Mouse (Mus musculus): ENCODE data around the gene Tcp11. TPM values are rescaled to one million over a fixed set of nuclear protein-coding genes. Genes with fewer than 3 reads are reported as not detected.

The Tcp11 gene
- 1.5 TPM in 2 replicates for polyA plus RNA-seq (2015; fragmentation: Nextera tagmentation; extraction: Ambion mirVana)

DNA sequence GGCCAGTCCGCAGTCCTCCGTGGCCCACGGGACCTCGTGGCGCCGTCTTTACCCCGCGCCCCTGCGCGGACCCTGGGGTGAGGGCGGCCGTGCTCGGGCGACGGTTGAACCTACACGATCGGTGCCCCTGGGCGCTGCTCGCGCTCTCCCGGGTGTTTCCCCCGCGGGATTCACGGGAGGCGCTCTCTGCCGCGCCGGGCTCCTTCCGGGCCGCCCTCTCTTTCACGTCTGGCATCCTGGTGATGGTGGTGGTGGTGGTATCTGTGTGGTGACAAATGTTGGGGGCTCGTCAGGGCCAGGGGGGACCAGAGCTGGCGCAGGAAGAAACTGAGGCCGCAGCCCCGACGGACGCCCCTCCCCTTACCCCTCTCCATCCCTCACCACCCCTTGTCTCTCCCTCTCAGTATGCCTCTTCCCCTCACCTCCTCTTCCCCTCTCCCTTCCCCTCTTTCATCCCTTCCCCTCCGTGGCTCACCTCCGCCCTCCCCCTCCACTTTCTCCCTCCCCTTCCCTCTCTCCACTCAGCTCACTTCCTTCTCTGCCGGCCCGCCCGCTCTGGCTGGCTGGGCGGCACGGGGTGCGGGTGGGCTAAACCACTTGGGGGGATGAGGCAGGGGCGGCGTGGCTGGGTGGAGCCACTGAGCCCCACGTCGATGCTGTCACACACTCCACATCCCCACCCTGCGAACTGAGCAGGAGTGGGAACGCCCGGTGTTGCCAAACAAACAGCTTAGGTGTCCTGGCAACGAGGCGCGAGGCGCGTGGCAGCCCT lies at the start of gene Tcp11:
Tcp11 (minus strand) TSS at position 595 of the 772 bp plus-strand sequence.
- H3K9ac ChIP-seq: peak within 1 kb of the TSS; percentile 54
- WGBS: under 1% methylated on average over 55 of the region's 57 CpGs
- peak; percentile 92 for ATAC-seq (ENCODE audit: low FRiP score, low read depth)
- no peak within 1 kb of the TSS for H3K27ac ChIP-seq (replicated peaks)
- H3K36me3 ChIP-seq: no peaks in the 10 kb centered on the region
- peak within 1 kb of the TSS; percentile 99 for H3K4me2 ChIP-seq
- no peaks in the 10 kb centered on the region for H3K9me3 ChIP-seq
- 0 out of 2 replicates have a peak, but pooled peaks cover 4% of the 10 kb centered on the region for H3K27me3 ChIP-seq
- peak within 1 kb of the TSS; percentile 63 for H3K4me3 ChIP-seq
- H3K4me1 ChIP-seq (replicated peaks): peaks cover 18% of the 10 kb centered on the region

DNA sequence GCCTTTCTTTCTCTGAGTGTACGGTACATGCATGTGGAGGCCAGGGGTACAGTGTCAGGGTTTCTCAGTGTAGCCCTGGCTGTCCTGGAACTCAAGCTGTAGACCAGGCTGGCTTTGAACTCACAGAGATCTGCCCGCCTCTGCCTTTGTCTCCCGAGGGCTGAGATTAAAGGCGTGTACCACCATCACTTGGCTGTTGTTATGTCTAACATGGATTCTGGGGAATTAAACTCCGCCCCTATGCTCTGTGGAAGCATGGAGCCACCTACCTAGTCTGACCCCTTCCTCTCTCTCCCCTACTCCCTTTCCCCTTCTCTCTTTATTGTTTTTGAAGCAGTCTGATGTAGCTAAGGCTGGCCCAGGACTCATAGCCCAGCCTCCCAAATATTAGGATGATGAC lies 49.4 kb upstream of the Tcp11 start:
- Histone ChIP-seq H3K27me3 (no peaks in the 10 kb centered on the region), H3K4me3 (no peak overlapping the region), H3K36me3 (no peaks in the 10 kb centered on the region), H3K27ac (replicated peaks) (no peak overlapping the region), H3K4me2 (no peak overlapping the region), H3K9ac (no peak overlapping the region), H3K4me1 (replicated peaks) (no peaks in the 10 kb centered on the region), H3K9me3 (no peaks in the 10 kb centered on the region)
- WGBS: 98% methylated on average over 5 of the region's 5 CpGs
- no peak for ATAC-seq (ENCODE audit: low FRiP score, low read depth)

DNA sequence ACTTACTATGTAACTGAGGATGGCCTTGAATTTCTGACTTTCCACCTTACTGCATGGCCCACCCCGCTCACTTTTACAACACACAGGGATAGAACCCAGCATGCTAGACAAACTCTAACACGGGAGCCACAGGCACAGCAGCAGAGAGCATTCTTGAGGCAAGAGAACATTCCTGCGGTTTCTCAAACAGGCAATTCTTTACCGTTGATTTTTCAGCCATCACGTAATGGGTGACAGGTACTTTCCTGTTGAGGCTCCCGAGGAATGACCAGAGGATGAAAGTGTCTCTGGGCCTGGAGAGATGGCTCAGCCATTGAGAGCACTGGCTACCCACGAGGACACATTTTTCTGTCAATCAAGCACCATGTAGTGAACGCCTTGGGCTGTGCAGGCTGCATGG lies 43.9 kb upstream of the Tcp11 start:
- H3K9ac ChIP-seq: no peak overlapping the region
- H3K4me3 ChIP-seq: no peak overlapping the region
- H3K4me1 ChIP-seq (replicated peaks): peaks cover 10% of the 10 kb centered on the region
- no peaks in the 10 kb centered on the region for H3K27me3 ChIP-seq
- H3K4me2 ChIP-seq: no peak overlapping the region
- WGBS: 48% methylated on average over 8 of the region's 8 CpGs
- H3K36me3 ChIP-seq: no peaks in the 10 kb centered on the region
- H3K27ac ChIP-seq (replicated peaks): no peak overlapping the region
- ATAC-seq (ENCODE audit: low FRiP score, low read depth): no peak
- no peaks in the 10 kb centered on the region for H3K9me3 ChIP-seq

DNA sequence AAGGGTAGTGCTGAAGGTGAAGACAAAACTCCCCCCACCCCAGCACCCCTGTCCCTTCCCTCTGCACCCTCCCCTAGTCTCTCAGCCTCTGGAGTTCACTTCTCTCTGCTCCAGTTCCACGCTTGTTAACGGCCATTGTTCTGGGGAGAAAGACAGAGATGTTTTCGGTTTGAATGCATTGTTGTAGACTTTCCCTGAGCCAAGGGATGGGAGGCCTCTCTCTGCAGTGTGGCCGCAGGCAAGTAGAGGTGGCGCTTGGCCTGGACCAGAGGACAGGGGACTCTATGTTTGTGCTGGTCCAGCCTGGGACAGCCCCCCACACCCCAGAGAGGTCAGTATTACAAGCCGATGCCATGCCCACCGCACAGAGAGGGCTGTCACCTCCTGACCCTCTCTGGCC lies 43.2 kb upstream of the Tcp11 start:
- no peak for ATAC-seq (ENCODE audit: low FRiP score, low read depth)
- H3K27me3 ChIP-seq: no peaks in the 10 kb centered on the region

DNA sequence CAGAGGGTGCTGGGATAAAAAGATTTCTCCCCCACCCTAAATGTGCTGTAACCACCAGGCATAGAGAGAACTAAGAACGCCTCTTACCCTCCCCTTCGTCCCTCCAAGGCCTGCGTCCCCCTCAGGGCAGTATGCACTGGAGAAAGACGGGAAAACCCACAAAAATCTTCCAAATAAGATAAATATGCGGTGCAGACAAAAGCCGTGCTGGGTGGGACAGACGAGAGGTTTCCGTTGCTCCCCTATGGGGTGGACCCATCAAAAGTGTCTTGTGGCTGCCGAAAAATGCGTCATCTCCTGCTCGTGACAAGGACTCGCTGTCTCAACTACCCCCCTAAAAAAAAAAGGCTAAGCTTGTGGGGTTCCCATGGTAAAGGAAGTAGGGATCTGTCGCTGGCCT lies 42.5 kb upstream of the Tcp11 start:
- ATAC-seq (ENCODE audit: low FRiP score, low read depth): no peak
- Histone ChIP-seq H3K4me3 (no peak overlapping the region), H3K27ac (replicated peaks) (no peak overlapping the region), H3K4me2 (no peak overlapping the region), H3K9me3 (no peaks in the 10 kb centered on the region), H3K36me3 (no peaks in the 10 kb centered on the region), H3K27me3 (no peaks in the 10 kb centered on the region), H3K4me1 (replicated peaks) (peaks cover 10% of the 10 kb centered on the region), H3K9ac (no peak overlapping the region)
- WGBS: 38% methylated on average over 13 of the region's 13 CpGs

More for the DNA sequence above, 43.2 kb upstream of the Tcp11 start:
- no peak overlapping the region for H3K9ac ChIP-seq
- H3K9me3 ChIP-seq: no peaks in the 10 kb centered on the region
- WGBS: 19% methylated on average over 7 of the region's 7 CpGs
- H3K4me1 ChIP-seq (replicated peaks): peaks cover 10% of the 10 kb centered on the region
- no peak overlapping the region for H3K4me2 ChIP-seq
- no peak overlapping the region for H3K4me3 ChIP-seq
- no peak overlapping the region for H3K27ac ChIP-seq (replicated peaks)
- no peaks in the 10 kb centered on the region for H3K36me3 ChIP-seq

DNA sequence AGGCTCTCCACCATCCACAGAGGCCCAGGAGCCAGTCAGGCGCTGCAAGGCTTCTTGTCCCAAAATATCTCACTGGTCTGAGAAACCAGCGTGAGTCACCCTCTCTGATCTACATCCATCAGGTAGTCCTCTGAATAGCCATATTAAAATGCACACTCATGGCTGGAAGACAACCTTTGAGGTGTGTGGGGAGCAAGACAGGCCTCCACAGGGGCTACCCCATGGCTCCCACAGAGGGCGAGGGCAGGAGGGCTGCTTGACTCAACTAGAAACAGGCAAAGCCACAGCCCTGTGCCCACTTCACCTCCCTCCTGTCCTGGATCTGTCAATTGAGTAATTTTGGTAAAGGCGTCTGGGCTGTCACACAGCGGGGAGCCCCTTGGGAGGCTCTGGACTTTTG lies 40.0 kb upstream of the Tcp11 start:
- H3K36me3 ChIP-seq: no peaks in the 10 kb centered on the region
- no peak overlapping the region for H3K27ac ChIP-seq (replicated peaks)
- peaks cover 10% of the 10 kb centered on the region for H3K4me1 ChIP-seq (replicated peaks)
- H3K27me3 ChIP-seq: no peaks in the 10 kb centered on the region
- ATAC-seq (ENCODE audit: low FRiP score, low read depth): no peak
- H3K4me3 ChIP-seq: no peak overlapping the region
- 89% methylated on average over 5 of the region's 5 CpGs for WGBS
- H3K4me2 ChIP-seq: no peak overlapping the region
- no peak overlapping the region for H3K9ac ChIP-seq
- H3K9me3 ChIP-seq: no peaks in the 10 kb centered on the region

DNA sequence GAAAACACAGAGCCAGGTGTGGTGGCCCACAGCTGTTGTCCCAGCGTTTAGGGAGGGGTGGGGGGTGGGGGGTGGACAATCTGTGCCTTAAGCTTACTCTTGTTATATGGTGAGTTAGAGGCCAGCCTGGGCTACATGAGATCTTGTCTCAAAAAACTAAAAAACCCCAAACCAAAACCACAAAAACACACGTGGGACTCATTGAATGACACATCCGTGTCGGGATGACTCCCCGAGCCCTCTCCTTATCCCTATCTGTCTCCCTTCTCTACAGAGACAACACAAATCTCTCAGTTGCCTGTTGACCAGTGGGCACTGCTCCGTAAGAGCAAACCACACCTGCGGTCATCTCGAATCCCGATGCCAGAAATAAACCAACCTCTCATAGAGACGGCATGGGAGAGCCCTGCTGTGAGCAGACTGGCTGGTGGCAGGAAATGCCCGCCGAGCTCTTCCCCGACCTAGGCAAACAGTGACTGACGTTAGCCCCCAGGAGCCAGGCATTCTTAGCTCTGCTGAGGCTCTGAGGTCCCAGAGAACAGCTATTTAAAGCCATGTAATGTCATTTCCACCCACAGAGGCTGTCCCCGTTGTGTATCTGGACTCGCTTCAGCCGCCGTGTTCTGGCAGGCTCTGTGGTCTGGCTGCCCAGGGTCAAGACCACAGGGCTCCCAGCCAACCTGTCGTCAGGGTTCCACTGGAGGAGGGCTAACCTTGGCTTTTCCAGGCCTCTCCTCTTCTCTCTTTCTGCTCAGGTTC lies 37.2 kb upstream of the Tcp11 start:
- 43% methylated on average over 19 of the region's 19 CpGs for WGBS
- Histone ChIP-seq H3K9me3 (no peaks in the 10 kb centered on the region), H3K4me3 (no peak overlapping the region), H3K27ac (replicated peaks) (no peak overlapping the region), H3K27me3 (no peaks in the 10 kb centered on the region), H3K36me3 (no peaks in the 10 kb centered on the region), H3K4me1 (replicated peaks) (no peaks in the 10 kb centered on the region), H3K4me2 (no peak overlapping the region), H3K9ac (no peak overlapping the region)
- ATAC-seq (ENCODE audit: low FRiP score, low read depth): no peak

DNA sequence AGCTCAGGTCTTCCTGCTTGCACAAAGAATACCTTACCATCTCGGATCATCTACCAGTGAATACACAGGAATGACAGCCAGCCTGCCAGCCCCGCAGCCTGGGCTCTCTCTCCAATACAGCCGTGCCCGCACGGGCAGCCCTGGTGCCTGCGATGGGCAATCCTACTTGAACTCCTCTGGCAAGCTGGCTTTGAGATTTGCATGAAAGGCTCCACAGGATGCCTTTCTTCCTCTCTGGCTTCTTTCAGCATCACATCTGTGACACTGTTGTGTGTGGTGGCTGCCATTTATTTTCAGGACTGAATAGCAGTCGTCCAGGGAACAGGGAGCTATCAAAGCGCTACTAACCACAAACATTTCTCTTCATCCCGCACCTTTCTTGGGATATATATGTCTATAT lies 35.9 kb upstream of the Tcp11 start:
- Histone ChIP-seq H3K27ac (replicated peaks) (no peak overlapping the region), H3K36me3 (no peaks in the 10 kb centered on the region), H3K4me3 (no peak overlapping the region), H3K4me2 (no peak overlapping the region), H3K9ac (no peak overlapping the region), H3K4me1 (replicated peaks) (no peaks in the 10 kb centered on the region), H3K27me3 (no peaks in the 10 kb centered on the region), H3K9me3 (no peaks in the 10 kb centered on the region)
- ATAC-seq (ENCODE audit: low FRiP score, low read depth): peak; percentile 51; the same call in 1 of the 2 replicates
- 34% methylated on average over 9 of the region's 9 CpGs for WGBS

DNA sequence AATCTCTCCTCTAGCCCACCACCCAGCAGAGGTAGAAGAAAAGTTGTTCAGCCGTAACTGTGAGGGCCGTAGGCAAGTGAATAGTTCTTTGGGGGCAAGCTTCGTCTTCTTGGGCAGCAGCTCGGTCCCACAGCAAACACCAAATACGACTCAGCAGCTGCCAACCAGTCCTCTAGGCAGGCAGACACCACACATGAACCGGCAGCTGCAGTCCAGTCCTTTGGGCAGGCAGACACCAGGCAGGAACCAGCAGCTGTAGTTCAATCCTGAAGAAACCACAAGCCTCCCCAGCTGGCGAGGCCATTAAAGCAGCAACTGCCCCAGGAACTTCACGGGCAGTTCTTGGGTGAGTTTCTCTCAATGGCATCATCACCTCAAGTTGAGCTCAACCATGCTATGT lies 31.8 kb upstream of the Tcp11 start:
- no peaks in the 10 kb centered on the region for H3K36me3 ChIP-seq
- H3K4me2 ChIP-seq: no peak overlapping the region
- H3K4me3 ChIP-seq: no peak overlapping the region
- H3K9me3 ChIP-seq: no peaks in the 10 kb centered on the region
- no peak overlapping the region for H3K27ac ChIP-seq (replicated peaks)
- H3K27me3 ChIP-seq: no peaks in the 10 kb centered on the region
- WGBS: 90% methylated on average over 8 of the region's 8 CpGs
- H3K4me1 ChIP-seq (replicated peaks): peaks cover 3% of the 10 kb centered on the region; the same call in 1 of the 2 replicates
- ATAC-seq (ENCODE audit: low FRiP score, low read depth): no peak
- H3K9ac ChIP-seq: no peak overlapping the region

DNA sequence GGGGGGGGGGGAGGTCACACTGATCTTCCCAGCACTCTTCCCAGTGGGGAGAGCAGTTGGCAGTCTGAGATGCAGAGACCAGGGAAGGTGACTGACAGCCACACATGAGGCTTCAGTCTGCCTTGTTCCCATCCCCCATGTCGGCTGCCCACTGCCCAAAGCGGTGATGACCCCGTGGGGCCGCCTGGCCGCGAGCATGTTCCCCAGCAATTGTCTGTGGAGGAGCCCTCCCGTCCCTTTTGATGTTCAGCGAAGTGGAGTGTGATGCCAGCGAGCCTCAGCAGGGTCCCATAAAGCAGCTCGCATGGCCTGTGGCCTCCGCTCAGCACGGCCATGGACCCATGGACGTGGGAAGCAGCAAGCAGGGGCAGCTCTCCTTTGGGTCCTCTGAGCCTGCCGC lies 26.8 kb upstream of the Tcp11 start:
- no peaks in the 10 kb centered on the region for H3K27me3 ChIP-seq
- WGBS: 2% methylated on average over 14 of the region's 14 CpGs
- H3K4me3 ChIP-seq: no peak overlapping the region
- H3K9ac ChIP-seq: no peak overlapping the region
- H3K4me2 ChIP-seq: no peak overlapping the region
- peaks cover 8% of the 10 kb centered on the region; the same call in 1 of the 2 replicates for H3K4me1 ChIP-seq (replicated peaks)
- no peak for ATAC-seq (ENCODE audit: low FRiP score, low read depth)
- H3K9me3 ChIP-seq: no peaks in the 10 kb centered on the region
- H3K27ac ChIP-seq (replicated peaks): no peak overlapping the region
- H3K36me3 ChIP-seq: no peaks in the 10 kb centered on the region

DNA sequence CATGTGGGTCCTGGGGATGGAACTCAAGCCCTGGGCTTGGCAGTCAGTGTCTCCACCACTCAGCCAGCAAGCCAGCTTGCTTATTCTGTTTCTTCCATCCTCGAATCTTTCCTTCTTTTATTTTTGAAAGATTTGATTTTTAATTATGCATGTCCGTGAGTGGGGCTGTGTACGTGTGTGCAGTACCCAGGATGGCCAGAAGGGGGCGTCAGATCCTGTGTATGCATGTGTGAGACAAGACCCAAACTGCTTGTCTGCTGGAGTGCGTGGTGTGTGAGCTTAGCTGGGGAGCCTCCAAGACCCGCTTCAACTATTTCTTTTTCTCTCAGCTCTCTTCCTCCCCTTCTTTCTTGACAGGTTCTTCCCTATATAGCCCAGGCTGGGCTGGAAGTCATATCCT lies 25.9 kb upstream of the Tcp11 start:
- H3K4me2 ChIP-seq: no peak overlapping the region
- 82% methylated on average over 6 of the region's 6 CpGs for WGBS
- H3K36me3 ChIP-seq: no peaks in the 10 kb centered on the region
- no peak overlapping the region for H3K9ac ChIP-seq
- peaks cover 17% of the 10 kb centered on the region for H3K4me1 ChIP-seq (replicated peaks)
- H3K4me3 ChIP-seq: no peak overlapping the region
- ATAC-seq (ENCODE audit: low FRiP score, low read depth): no peak
- H3K9me3 ChIP-seq: no peaks in the 10 kb centered on the region
- H3K27me3 ChIP-seq: no peaks in the 10 kb centered on the region
- no peak overlapping the region for H3K27ac ChIP-seq (replicated peaks)

DNA sequence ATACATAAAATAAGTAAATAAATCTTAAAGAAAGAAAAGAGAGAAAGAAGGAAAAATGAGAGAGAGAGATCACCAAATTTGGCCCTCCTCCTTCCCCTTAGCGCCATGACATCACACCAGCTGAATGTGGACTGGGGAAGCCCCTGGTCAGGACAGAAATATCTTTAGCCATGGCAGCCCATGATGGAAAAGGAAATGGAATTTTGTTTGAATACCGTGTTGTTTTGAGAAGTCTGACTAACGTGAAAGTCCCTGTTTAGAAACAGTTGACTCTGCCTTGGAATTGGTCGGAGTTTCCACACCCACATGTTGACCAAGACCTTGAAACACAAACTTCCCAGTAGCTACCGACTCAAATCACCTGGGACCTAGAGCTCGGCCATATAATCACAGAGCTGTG lies 24.0 kb upstream of the Tcp11 start:
- Histone ChIP-seq H3K4me2 (no peak overlapping the region), H3K4me3 (no peak overlapping the region), H3K9ac (no peak overlapping the region), H3K9me3 (no peaks in the 10 kb centered on the region), H3K4me1 (replicated peaks) (peaks cover 21% of the 10 kb centered on the region), H3K36me3 (no peaks in the 10 kb centered on the region), H3K27ac (replicated peaks) (no peak overlapping the region), H3K27me3 (no peaks in the 10 kb centered on the region)
- ATAC-seq (ENCODE audit: low FRiP score, low read depth): no peak
- WGBS: 83% methylated on average over 6 of the region's 6 CpGs

Data from hindbrain, embryonic 15.5 days (tissue).